Mouse (Mus musculus) lung, adult 2 months (tissue): ENCODE results near the gene Sat2. TPM values are rescaled to one million over a fixed set of nuclear protein-coding genes. Genes with fewer than 3 reads are reported as not detected.

ENCODE experiments used
- DNase-seq: peaks from one replicate; pipeline ENCODE4 v3.0.0; 2022
- H3K4me1 ChIP-seq: fragments of 200-500 bp; 2 replicates; pipeline ENCODE4 v1.6.1; 2011; ENCODE audit warnings: low read length; ENCODE audit not compliant: control insufficient read depth, insufficient read depth
- H3K4me3 ChIP-seq: fragments of 200-500 bp; replicated peaks from 2 replicates; pipeline ENCODE3; 2011; ENCODE audit warnings: low read depth, mild to moderate bottlenecking, control low read depth, low read length; ENCODE audit errors: extremely low read depth
- CTCF ChIP-seq: fragments of 200-500 bp; IDR thresholded peaks from 2 replicates; pipeline ENCODE4 v1.5.1; 2011; ENCODE audit warnings: mild to moderate bottlenecking, low read length, control low read depth; ENCODE audit not compliant: insufficient read depth
- POLR2A ChIP-seq: fragments of 200-500 bp; IDR thresholded peaks from 2 replicates; pipeline ENCODE4 v1.6.1; 2011; ENCODE audit warnings: low read depth, mild to moderate bottlenecking, control low read depth, low read length, borderline replicate concordance; ENCODE audit errors: extremely low read depth
- WGBS: fragments of 180-500 bp; shearing (Covaris S2); methylation state at CpG from one replicate; pipeline ENCODE4 v1.1.7; 2018; 5-methylcytosine and 5-hydroxymethylcytosine counted together
- polyA plus RNA-seq: library from polyadenylated mRNA; depleted of rRNA; stranded (reverse); fragments of >200 nt; gene quantifications from 2 replicates; pipeline ENCODE4 v1.2.3, GENCODE M21; 2012

Gene Sat2
- polyA plus RNA-seq, 1 experiment, result 6.1 TPM

- DNase-seq, result peak; percentile 78
- Histone ChIP-seq H3K4me3 (no peak overlapping the region), H3K4me1 (no peaks in the 10 kb centered on the region)
- TF ChIP-seq CTCF (peak; percentile 99), POLR2A (no peak)
- 33% methylated on average over 6 of the region's 6 CpGs for WGBS
Observed at GRCm38 (mm10) chr11:69628286-69628685, 6.5 kb downstream of the Sat2 start.

- no peak overlapping the region for H3K4me3 ChIP-seq
- H3K4me1 ChIP-seq, result peaks cover 5% of the 10 kb centered on the region
- no peak for TF ChIP-seq POLR2A
- TF ChIP-seq CTCF, result 0 out of 2 replicates have a peak, but pooled peaks have one; percentile 6
- no peak for DNase-seq
- 54% methylated on average over 1 of the region's 1 CpGs for WGBS
Observed at GRCm38 (mm10) chr11:69629802-69630201, 8.0 kb downstream of the Sat2 start.

- WGBS, result 1% methylated on average over 43 of the region's 56 CpGs
- TF ChIP-seq CTCF, result peak; percentile 69
- peak; percentile 68; the same call in 1 of the 2 replicates for TF ChIP-seq POLR2A
- Histone ChIP-seq H3K4me1 (peaks cover 5% of the 10 kb centered on the region), H3K4me3 (peak within 1 kb of the TSS; percentile 76)
- peak; percentile 100 for DNase-seq
Observed at GRCm38 (mm10) chr11:69632284-69633089, 10.7 kb downstream of the Sat2 start, which contains the start of gene Fxr2. Fxr2 (plus strand) TSS chr11:69632990.

GRCm38 (mm10) chr11:69633128-69633866 is 11.5 kb downstream of the Sat2 start:
- H3K4me3 ChIP-seq, result peak overlapping the region; percentile 76
- DNase-seq, result no peak
- H3K4me1 ChIP-seq, result peaks cover 5% of the 10 kb centered on the region
- no peak for TF ChIP-seq POLR2A
- no peak for TF ChIP-seq CTCF
- under 1% methylated on average over 39 of the region's 50 CpGs for WGBS

GRCm38 (mm10) chr11:69635471-69635870 is 13.6 kb downstream of the Sat2 start:
- WGBS, result 68% methylated on average over 3 of the region's 3 CpGs
- Histone ChIP-seq H3K4me3 (no peak overlapping the region), H3K4me1 (peaks cover 5% of the 10 kb centered on the region)
- TF ChIP-seq CTCF (no peak), POLR2A (no peak)
- DNase-seq, result no peak

GRCm38 (mm10) chr11:69645860-69646259 is 24.0 kb downstream of the Sat2 start:
- TF ChIP-seq POLR2A, result no peak
- TF ChIP-seq CTCF, result no peak
- Histone ChIP-seq H3K4me3 (no peak overlapping the region), H3K4me1 (no peaks in the 10 kb centered on the region)
- 80% methylated on average over 5 of the region's 5 CpGs for WGBS
- DNase-seq, result no peak

GRCm38 (mm10) chr11:69653399-69653798 is 31.6 kb downstream of the Sat2 start:
- DNase-seq, result no peak
- TF ChIP-seq POLR2A, result no peak
- no peak for TF ChIP-seq CTCF
- WGBS, result 66% methylated on average over 5 of the region's 5 CpGs
- H3K4me1 ChIP-seq, result no peaks in the 10 kb centered on the region
- H3K4me3 ChIP-seq, result no peak overlapping the region

- no peak for DNase-seq
- 41% methylated on average over 9 of the region's 9 CpGs for WGBS
- Histone ChIP-seq H3K4me3 (no peak overlapping the region), H3K4me1 (no peaks in the 10 kb centered on the region)
- TF ChIP-seq POLR2A (no peak), CTCF (no peak)
Observed at GRCm38 (mm10) chr11:69654760-69655159, 32.9 kb downstream of the Sat2 start.

GRCm38 (mm10) chr11:69655264-69656064 is 33.6 kb downstream of the Sat2 start, which contains the start of gene Sox15:
Sox15 (plus strand) TSS chr11:69655314.
- DNase-seq, result peak; percentile 58

More at GRCm38 (mm10) chr11:69655264-69656064, 33.6 kb downstream of the Sat2 start, which contains the start of gene Sox15:
- Histone ChIP-seq H3K4me3 (no peak within 1 kb of the TSS), H3K4me1 (no peaks in the 10 kb centered on the region)
- no peak for TF ChIP-seq POLR2A
- peak; percentile 76 for TF ChIP-seq CTCF
- 24% methylated on average over 34 of the region's 34 CpGs for WGBS
